Mouse (Mus musculus) gastrocnemius, adult 8-10 months (tissue): ENCODE measurements around the gene Nfatc3. TPM values are rescaled to one million over a fixed set of nuclear protein-coding genes. Genes with fewer than 3 reads are reported as not detected.
"Not testable (repeated sequence)": the region's sequence is repeated elsewhere in the genome, so short reads cannot be mapped to it uniquely, and the experiment has no call there.

Experiments
- DNase-seq, 2 experiments: peaks; one replicate each; pipeline ENCODE4 v3.0.0; 2022; ENCODE audit warnings: low spot score in 2 of 2
- total RNA-seq, 4 experiments: library from RNA; stranded (reverse); gene quantifications; 2 replicates each; pipeline ENCODE4 v1.2.4; 2022

The Nfatc3 gene
- total RNA-seq: 10 to 100 TPM; 23.6 to 30.5 (median 25.5) TPM

GRCm38 (mm10) chr8:106058731-106059612, at the start of gene Nfatc3:
Nfatc3 (plus strand) TSS chr8:106058840.
- DNase-seq: peak; percentile 90 to 96

- peak; percentile 73 to 79 for DNase-seq
These were observed 47.6 kb upstream of the Nfatc3 start for GRCm38 (mm10) chr8:106010748-106011642.

- DNase-seq: no peak
These were observed 47.0 kb upstream of the Nfatc3 start, which contains the start of gene Ddx28 for GRCm38 (mm10) chr8:106011643-106011986. Ddx28 (minus strand) TSS chr8:106011882.

- not testable (repeated sequence) for DNase-seq
These were observed 46.4 kb upstream of the Nfatc3 start for GRCm38 (mm10) chr8:106012203-106012602.

- DNase-seq: no peak
These were observed 42.4 kb upstream of the Nfatc3 start for GRCm38 (mm10) chr8:106016284-106016683.

- no peak for DNase-seq
These were observed 41.5 kb upstream of the Nfatc3 start for GRCm38 (mm10) chr8:106017130-106017529.

GRCm38 (mm10) chr8:106018039-106018438, 40.6 kb upstream of the Nfatc3 start:
- no peak for DNase-seq

GRCm38 (mm10) chr8:106022483-106022882, 36.2 kb upstream of the Nfatc3 start:
- peak; percentile 42 to 51 for DNase-seq

GRCm38 (mm10) chr8:106038721-106039120, 19.9 kb upstream of the Nfatc3 start:
- no peak for DNase-seq

- no peak for DNase-seq
These were observed 19.0 kb upstream of the Nfatc3 start for GRCm38 (mm10) chr8:106039605-106040004.

- DNase-seq: no peak
These were observed 18.4 kb upstream of the Nfatc3 start for GRCm38 (mm10) chr8:106040218-106040617.

- DNase-seq: no peak
These were observed 15.6 kb upstream of the Nfatc3 start for GRCm38 (mm10) chr8:106043055-106043454.

- peak; percentile 48 to 54 for DNase-seq
These were observed 14.5 kb upstream of the Nfatc3 start for GRCm38 (mm10) chr8:106044151-106044550.

GRCm38 (mm10) chr8:106046872-106047559, 11.6 kb upstream of the Nfatc3 start:
- DNase-seq: no peak

- DNase-seq: no peak
These were observed 10.6 kb upstream of the Nfatc3 start for GRCm38 (mm10) chr8:106047854-106048630.

GRCm38 (mm10) chr8:106049840-106050239, 8.8 kb upstream of the Nfatc3 start:
- no peak for DNase-seq

GRCm38 (mm10) chr8:106051068-106051467, 7.6 kb upstream of the Nfatc3 start:
- DNase-seq: no peak

GRCm38 (mm10) chr8:106052510-106053089, 6.0 kb upstream of the Nfatc3 start:
- no peak for DNase-seq

GRCm38 (mm10) chr8:106054190-106054811, 4.3 kb upstream of the Nfatc3 start:
- DNase-seq: no peak

- DNase-seq: no peak
These were observed 3.6 kb upstream of the Nfatc3 start for GRCm38 (mm10) chr8:106055038-106055437.
